6 mouse cellular contexts compared by ENCODE assay signal in genomic region chr13:66547951-66548350, GRCm38 (mm10).
DNase-seq lines count a peak whose midpoint lies in the region; TF ChIP-seq lines count a peak whose summit lies in the region.
"Not testable (repeated sequence)": the region's sequence is repeated elsewhere in the genome, so short reads cannot be mapped to it uniquely, and the experiment has no call there.

No protein-coding gene starts in this region.

- DNase-seq in ES-CJ7 (ENCODE audit: low read depth, low spot score) (peak; percentile 44), R1 (ENCODE audit: low read depth, low spot score) (peak; percentile 93), ZHBTc4 (ENCODE audit: low read depth, low spot score) (peak; percentile 40)
- not testable (repeated sequence) for DNase-seq in ES-E14 (ENCODE audit: low read depth, low spot score)
- DNase-seq in heart, adult 11 months, result peak; percentile 81

- peak overlapping the region; percentile 75 for H3K27ac ChIP-seq in ES-Bruce4 (ENCODE audit: insufficient read depth, low read length)
- H3K27ac ChIP-seq in ES-E14 (ENCODE audit: insufficient read depth, low read depth, low read length, poor library complexity, severe bottlenecking), result peak overlapping the region; percentile 40; the same call in 1 of the 2 replicates

- not testable (repeated sequence) for TF ChIP-seq EP300 in ES-Bruce4 (IDR thresholded peaks at IDR 0.05; ENCODE audit: insufficient read depth, low read depth, low read length)

- H3K4me1 ChIP-seq in ES-Bruce4 (ENCODE audit: control insufficient read depth, insufficient read depth, low read length); ES-E14 (ENCODE audit: control insufficient read depth in 2 of 2, insufficient read depth in 2 of 2, low read length in 2 of 2, poor library complexity in 1 of 2): not testable (repeated sequence)

- H3K27me3 ChIP-seq in ES-Bruce4 (ENCODE audit: control insufficient read depth, insufficient read depth, low read length, poor library complexity, severe bottlenecking), result not testable (repeated sequence)

- not testable (repeated sequence) for TF ChIP-seq POLR2A in ES-Bruce4 (IDR thresholded peaks at IDR 0.05; ENCODE audit: insufficient read depth, low read length)

- not testable (repeated sequence) for TF ChIP-seq CTCF in ES-Bruce4 (IDR thresholded peaks at IDR 0.05; ENCODE audit: low read depth, low read length)

- H3K36me3 ChIP-seq in ES-Bruce4 (ENCODE audit: control insufficient read depth, insufficient read depth, low read length, poor library complexity, severe bottlenecking); ES-E14 (ENCODE audit: control insufficient read depth, insufficient read depth, low read length, poor library complexity, severe bottlenecking): not testable (repeated sequence)

- not testable (repeated sequence) for H3K4me3 ChIP-seq in ES-Bruce4 (ENCODE audit: low read depth, low read length); ES-E14 (ENCODE audit: insufficient read depth in 1 of 2, low read depth in 1 of 2, low read length in 2 of 2, poor library complexity in 1 of 2, severe bottlenecking in 1 of 2)

- in situ Hi-C loops in ES-E14 (cut with MboI; ENCODE audit: low sequenced_read_pairs in 2 of 2, unreplicated experiment in 2 of 2), result not testable (repeated sequence)

- not testable (repeated sequence) for H3K9ac ChIP-seq in ES-Bruce4 (ENCODE audit: low read depth, poor library complexity, severe bottlenecking); ES-E14 (ENCODE audit: insufficient read depth, low read depth, low read length, poor library complexity, severe bottlenecking)

- not testable (repeated sequence) for H3K9me3 ChIP-seq in ES-Bruce4 (replicated peaks; ENCODE audit: control insufficient read depth, insufficient read depth, low read length, poor library complexity, severe bottlenecking); ES-E14 (ENCODE audit: control insufficient read depth, insufficient read depth, low read depth, low read length)
